Mouse (Mus musculus) megakaryocyte, embryonic 14.5 days (primary cell): ENCODE measurements around the gene Traf5. TPM values are rescaled to one million over a fixed set of nuclear protein-coding genes. Genes with fewer than 3 reads are reported as not detected.
A peak's percentile ranks its signal among the peaks of the same experiment; 100 is the strongest.

Experiments
- H3K27me3 ChIP-seq: replicated peaks from 2 replicates; pipeline ENCODE3; 2012; ENCODE audit warnings: inconsistent platforms
- H3K36me3 ChIP-seq: replicated peaks from 2 replicates; pipeline ENCODE3; 2012; ENCODE audit warnings: low read length, inconsistent platforms, mixed read lengths
- H3K4me1 ChIP-seq: 2 replicates; pipeline ENCODE4 v1.6.1; 2012; ENCODE audit warnings: inconsistent platforms
- H3K4me3 ChIP-seq: replicated peaks from 2 replicates; pipeline ENCODE3; 2012; ENCODE audit warnings: moderate library complexity, mild to moderate bottlenecking, inconsistent platforms
- H3K9me3 ChIP-seq: 2 replicates; pipeline ENCODE4 v1.6.1; 2012; ENCODE audit warnings: inconsistent platforms
- FLI1 ChIP-seq: IDR thresholded peaks from 2 replicates; pipeline ENCODE4 v1.6.1; 2012; ENCODE audit warnings: low read length, inconsistent platforms, mixed read lengths
- GATA1 ChIP-seq: IDR thresholded peaks from 3 replicates; pipeline ENCODE4 v1.6.1; 2012; ENCODE audit warnings: mixed read lengths, low read length, inconsistent platforms, borderline replicate concordance
- polyA plus RNA-seq: library from polyadenylated mRNA; stranded (reverse); fragments of >175 nt; gene quantifications from 2 replicates; pipeline ENCODE4 v1.2.3, GENCODE M21; 2012; ENCODE audit warnings: low replicate concordance; ENCODE audit not compliant: insufficient read depth

Traf5 gene
- polyA plus RNA-seq, 1 experiment: 8.2 TPM

- peak overlapping the region; percentile 50 for H3K4me3 ChIP-seq
- H3K27me3 ChIP-seq: no peaks in the 10 kb centered on the region
- peaks cover 94% of the 10 kb centered on the region for H3K36me3 ChIP-seq
- TF ChIP-seq GATA1 (no peak), FLI1 (no peak)
- H3K9me3 ChIP-seq: no peaks in the 10 kb centered on the region
- H3K4me1 ChIP-seq: peaks cover 11% of the 10 kb centered on the region
Observed at GRCm38 (mm10) chr1:192116262-192116661, 23.9 kb upstream of the Traf5 start.

- TF ChIP-seq FLI1: no peak
- no peak for TF ChIP-seq GATA1
- Histone ChIP-seq H3K27me3 (no peaks in the 10 kb centered on the region), H3K36me3 (peaks cover 94% of the 10 kb centered on the region), H3K4me1 (peaks cover 11% of the 10 kb centered on the region), H3K4me3 (no peak overlapping the region), H3K9me3 (no peaks in the 10 kb centered on the region)
Observed at GRCm38 (mm10) chr1:192115378-192115777, 23.0 kb upstream of the Traf5 start.

- no peaks in the 10 kb centered on the region for H3K27me3 ChIP-seq
- peaks cover 95% of the 10 kb centered on the region for H3K36me3 ChIP-seq
- peaks cover 20% of the 10 kb centered on the region; the same call in 1 of the 2 replicates for H3K4me1 ChIP-seq
- no peak for TF ChIP-seq GATA1
- TF ChIP-seq FLI1: no peak
- H3K4me3 ChIP-seq: no peak overlapping the region
- H3K9me3 ChIP-seq: no peaks in the 10 kb centered on the region
Observed at GRCm38 (mm10) chr1:192109169-192109568, 16.8 kb upstream of the Traf5 start.

- H3K36me3 ChIP-seq: peaks cover 95% of the 10 kb centered on the region
Observed at GRCm38 (mm10) chr1:192107352-192107751, 15.0 kb upstream of the Traf5 start.

GRCm38 (mm10) chr1:192105902-192106389, 13.6 kb upstream of the Traf5 start:
- Histone ChIP-seq H3K27me3 (no peaks in the 10 kb centered on the region), H3K4me1 (peaks cover 26% of the 10 kb centered on the region), H3K9me3 (no peaks in the 10 kb centered on the region), H3K4me3 (no peak overlapping the region), H3K36me3 (peaks cover 96% of the 10 kb centered on the region)
- TF ChIP-seq FLI1 (no peak), GATA1 (no peak)

More at GRCm38 (mm10) chr1:192107352-192107751, 15.0 kb upstream of the Traf5 start:
- Histone ChIP-seq H3K4me1 (peaks cover 20% of the 10 kb centered on the region; the same call in 1 of the 2 replicates), H3K9me3 (no peaks in the 10 kb centered on the region), H3K4me3 (no peak overlapping the region), H3K27me3 (no peaks in the 10 kb centered on the region)
- TF ChIP-seq FLI1 (no peak), GATA1 (no peak)

GRCm38 (mm10) chr1:192104021-192104420, 11.7 kb upstream of the Traf5 start:
- Histone ChIP-seq H3K36me3 (peaks cover 95% of the 10 kb centered on the region), H3K27me3 (no peaks in the 10 kb centered on the region), H3K4me1 (peaks cover 31% of the 10 kb centered on the region), H3K9me3 (no peaks in the 10 kb centered on the region), H3K4me3 (no peak overlapping the region)
- TF ChIP-seq FLI1 (no peak), GATA1 (no peak)

- no peak overlapping the region for H3K4me3 ChIP-seq
- H3K36me3 ChIP-seq: peaks cover 93% of the 10 kb centered on the region
- peaks cover 31% of the 10 kb centered on the region for H3K4me1 ChIP-seq
- H3K9me3 ChIP-seq: no peaks in the 10 kb centered on the region
- H3K27me3 ChIP-seq: no peaks in the 10 kb centered on the region
- no peak for TF ChIP-seq FLI1
Observed at GRCm38 (mm10) chr1:192103176-192103575, 10.8 kb upstream of the Traf5 start.

- no peak for TF ChIP-seq FLI1
- no peak for TF ChIP-seq GATA1
- H3K9me3 ChIP-seq: no peaks in the 10 kb centered on the region
- peaks cover 16% of the 10 kb centered on the region for H3K4me1 ChIP-seq
- H3K27me3 ChIP-seq: no peaks in the 10 kb centered on the region
- H3K36me3 ChIP-seq: peaks cover 84% of the 10 kb centered on the region
- H3K4me3 ChIP-seq: peak overlapping the region; percentile 21
Observed at GRCm38 (mm10) chr1:192101359-192101758, 9.0 kb upstream of the Traf5 start.

GRCm38 (mm10) chr1:192100742-192101141, 8.4 kb upstream of the Traf5 start:
- Histone ChIP-seq H3K36me3 (peaks cover 78% of the 10 kb centered on the region), H3K27me3 (peaks cover 2% of the 10 kb centered on the region), H3K9me3 (no peaks in the 10 kb centered on the region), H3K4me1 (peaks cover 11% of the 10 kb centered on the region), H3K4me3 (no peak overlapping the region)
- no peak for TF ChIP-seq GATA1
- no peak for TF ChIP-seq FLI1

- Histone ChIP-seq H3K4me3 (no peak overlapping the region), H3K27me3 (peaks cover 7% of the 10 kb centered on the region), H3K36me3 (peaks cover 31% of the 10 kb centered on the region), H3K9me3 (no peaks in the 10 kb centered on the region), H3K4me1 (peaks cover 26% of the 10 kb centered on the region)
- TF ChIP-seq GATA1: no peak
- no peak for TF ChIP-seq FLI1
Observed at GRCm38 (mm10) chr1:192095626-192096025, 3.3 kb upstream of the Traf5 start.

- Histone ChIP-seq H3K9me3 (no peaks in the 10 kb centered on the region), H3K4me1 (peaks cover 34% of the 10 kb centered on the region), H3K27me3 (peaks cover 7% of the 10 kb centered on the region), H3K4me3 (peak overlapping the region; percentile 9), H3K36me3 (peaks cover 31% of the 10 kb centered on the region)
- TF ChIP-seq GATA1 (no peak), FLI1 (no peak)
Observed at GRCm38 (mm10) chr1:192094451-192095170, 2.3 kb upstream of the Traf5 start.
